Mouse (Mus musculus): ENCODE data around the gene Hmg20a.

- no peak for TF ChIP-seq CTCF (IDR thresholded peaks at IDR 0.05; ENCODE audit: low read depth)
- no peak for TF ChIP-seq EP300 (optimal IDR thresholded peaks at IDR 0.05)
Observed at GRCm38 (mm10) chr9:56466251-56466650, 47.8 kb downstream of the Hmg20a start.

All from stomach, postnatal 0 days (tissue).